Mouse (Mus musculus): ENCODE measurements around the gene Best1. TPM values are rescaled to one million over a fixed set of nuclear protein-coding genes. Genes with fewer than 3 reads are reported as not detected.

Gene Best1
- polyA plus RNA-seq, 1 experiment from 2014 or later, result 0.17 TPM

DNA sequence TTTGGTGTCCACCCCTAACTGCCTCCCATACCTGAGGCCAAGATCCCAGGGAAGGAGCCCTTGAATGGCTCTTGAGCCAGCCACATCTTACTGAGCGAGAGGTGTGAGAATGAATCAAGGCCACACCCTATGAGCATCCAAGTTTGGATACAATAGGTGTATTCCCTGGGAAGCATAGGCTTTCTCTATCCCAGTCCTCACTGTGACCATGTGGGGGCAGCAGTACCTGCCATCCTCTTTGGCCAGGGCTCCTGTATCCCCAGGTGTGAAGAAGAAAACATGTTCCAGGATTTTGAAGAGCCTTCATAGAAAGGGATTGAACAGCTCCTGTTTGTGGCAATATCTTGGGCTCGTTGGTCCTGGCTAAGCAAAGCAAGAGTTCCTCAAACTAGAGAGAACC is 38.2 kb upstream of the Best1 start:
- WGBS (ENCODE audit: insufficient replicate concordance), result 69% methylated on average over 2 of the region's 2 CpGs
- peaks cover 40% of the 10 kb centered on the region for H3K36me3 ChIP-seq
- ATAC-seq, result no peak

DNA sequence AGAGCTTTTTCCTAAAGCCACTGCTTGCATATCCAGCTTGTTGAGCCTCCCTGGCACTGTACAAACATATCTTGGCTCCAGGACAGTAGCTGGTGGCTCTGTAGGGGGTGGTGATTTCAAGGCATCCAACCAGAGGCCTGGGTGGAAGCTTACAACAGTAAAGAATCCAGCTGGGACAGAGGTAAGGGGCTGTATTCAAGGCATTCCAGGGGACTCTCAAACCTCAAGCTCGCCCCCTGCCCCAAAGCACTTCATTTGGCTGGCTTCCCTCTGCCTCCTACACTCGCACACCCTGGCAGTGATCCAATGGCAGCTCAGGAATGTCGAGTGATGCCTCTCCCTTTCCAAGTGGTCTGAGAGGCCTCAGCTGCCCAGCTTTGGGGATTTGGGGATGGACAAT is 37.5 kb upstream of the Best1 start:
- Histone ChIP-seq H3K9me3 (replicated peaks) (no peaks in the 10 kb centered on the region), H3K4me1 (peaks cover 70% of the 10 kb centered on the region), H3K27me3 (replicated peaks) (peaks cover 17% of the 10 kb centered on the region), H3K36me3 (peaks cover 47% of the 10 kb centered on the region), H3K4me3 (no peak overlapping the region), H3K27ac (no peak overlapping the region), H3K4me2 (no peak overlapping the region), H3K9ac (no peak overlapping the region)
- ATAC-seq, result no peak
- 53% methylated on average over 3 of the region's 3 CpGs for WGBS (ENCODE audit: insufficient replicate concordance)

More for the DNA sequence above, 38.2 kb upstream of the Best1 start:
- H3K9me3 ChIP-seq (replicated peaks), result no peaks in the 10 kb centered on the region
- H3K4me1 ChIP-seq, result peaks cover 71% of the 10 kb centered on the region
- H3K27ac ChIP-seq, result no peak overlapping the region
- no peak overlapping the region for H3K4me2 ChIP-seq
- H3K9ac ChIP-seq, result no peak overlapping the region
- H3K27me3 ChIP-seq (replicated peaks), result peaks cover 17% of the 10 kb centered on the region
- no peak overlapping the region for H3K4me3 ChIP-seq

DNA sequence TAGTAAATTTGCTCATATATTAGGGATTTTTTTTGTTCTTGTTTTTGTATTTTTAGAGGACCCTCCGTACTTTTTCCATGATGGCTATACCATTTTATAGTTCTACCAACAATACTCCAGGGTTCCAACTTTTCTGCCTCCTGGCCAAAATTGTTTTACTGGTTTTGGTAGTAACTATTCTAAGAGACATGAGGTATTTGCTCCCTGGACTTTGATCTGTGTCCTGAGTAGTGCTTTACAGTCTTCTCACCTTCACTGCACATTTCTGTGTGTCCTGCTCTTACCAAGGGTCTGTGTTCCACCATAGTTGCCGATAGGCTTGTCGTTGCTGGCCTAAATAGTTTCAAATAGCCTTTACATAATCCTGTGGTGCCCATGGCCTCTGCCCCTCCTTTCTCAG is 36.9 kb upstream of the Best1 start:
- Histone ChIP-seq H3K9ac (no peak overlapping the region), H3K4me3 (no peak overlapping the region), H3K27me3 (replicated peaks) (peaks cover 17% of the 10 kb centered on the region), H3K36me3 (peaks cover 52% of the 10 kb centered on the region), H3K4me1 (peaks cover 64% of the 10 kb centered on the region), H3K4me2 (no peak overlapping the region), H3K9me3 (replicated peaks) (no peaks in the 10 kb centered on the region), H3K27ac (no peak overlapping the region)
- no peak for ATAC-seq
- 86% methylated on average over 3 of the region's 3 CpGs for WGBS (ENCODE audit: insufficient replicate concordance)

DNA sequence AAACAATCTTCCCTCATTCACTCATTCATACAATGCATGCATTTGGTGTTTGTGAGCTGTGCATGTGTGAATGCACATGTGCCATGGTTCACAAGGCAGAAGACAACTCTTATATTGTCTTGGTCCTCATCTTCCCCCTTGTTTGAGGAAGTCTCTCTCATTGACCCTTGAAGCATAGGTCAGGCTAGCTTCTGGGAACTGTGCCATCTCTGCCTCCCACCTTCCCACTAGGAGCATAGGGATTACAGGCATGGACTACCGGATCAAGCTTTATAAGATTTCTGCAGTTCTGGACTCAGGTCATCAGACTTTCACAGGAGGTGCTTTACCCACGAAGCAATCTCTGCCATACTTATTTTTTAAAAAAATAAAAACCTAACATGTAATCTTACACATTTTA is 36.1 kb upstream of the Best1 start:
- WGBS (ENCODE audit: insufficient replicate concordance), result 72% methylated on average over 2 of the region's 2 CpGs
- no peak overlapping the region for H3K9ac ChIP-seq
- H3K9me3 ChIP-seq (replicated peaks), result no peaks in the 10 kb centered on the region
- no peak overlapping the region for H3K4me2 ChIP-seq
- H3K4me1 ChIP-seq, result peaks cover 56% of the 10 kb centered on the region
- no peak for ATAC-seq
- peaks cover 17% of the 10 kb centered on the region for H3K27me3 ChIP-seq (replicated peaks)
- no peak overlapping the region for H3K4me3 ChIP-seq
- peaks cover 61% of the 10 kb centered on the region for H3K36me3 ChIP-seq
- H3K27ac ChIP-seq, result no peak overlapping the region

DNA sequence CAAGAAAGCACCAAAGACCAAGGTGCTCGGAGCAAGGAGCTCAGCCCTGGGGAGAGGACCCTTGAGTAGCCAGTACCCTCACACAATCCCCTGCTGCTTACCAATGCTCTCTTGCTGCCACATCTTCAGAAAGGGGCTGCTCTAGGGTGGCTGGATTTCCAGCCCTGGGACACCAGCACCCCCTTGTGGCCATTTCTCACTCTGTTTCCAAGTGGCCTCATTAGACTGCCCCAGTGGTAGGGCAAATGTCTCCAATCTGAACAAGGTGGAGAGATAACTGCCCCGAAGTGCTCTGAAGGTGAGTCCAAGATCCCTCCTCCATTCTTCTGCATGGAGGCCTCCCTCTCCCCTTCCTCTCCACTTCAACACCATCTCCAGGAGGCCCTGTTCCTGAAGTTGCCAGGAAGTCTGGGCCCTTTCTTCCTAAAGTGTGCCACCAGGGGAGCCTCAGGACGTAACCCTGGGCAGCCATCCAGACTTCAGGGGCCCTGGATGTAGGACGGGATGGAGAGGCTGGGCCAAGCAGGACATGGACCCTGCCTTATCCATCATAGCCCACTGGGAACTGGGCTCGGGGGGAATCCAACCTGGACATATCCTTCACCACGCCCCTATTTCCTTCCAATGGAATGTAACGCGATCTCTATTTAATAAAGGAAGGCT is 33.5 kb upstream of the Best1 start:
- H3K9ac ChIP-seq, result no peak overlapping the region
- H3K4me3 ChIP-seq, result no peak overlapping the region
- peaks cover 87% of the 10 kb centered on the region for H3K36me3 ChIP-seq
- no peak overlapping the region for H3K27ac ChIP-seq
- H3K27me3 ChIP-seq (replicated peaks), result no peaks in the 10 kb centered on the region
- peaks cover 37% of the 10 kb centered on the region for H3K4me1 ChIP-seq
- H3K9me3 ChIP-seq (replicated peaks), result no peaks in the 10 kb centered on the region
- ATAC-seq, result peak; percentile 62
- H3K4me2 ChIP-seq, result no peak overlapping the region
- 64% methylated on average over 8 of the region's 8 CpGs for WGBS (ENCODE audit: insufficient replicate concordance)

DNA sequence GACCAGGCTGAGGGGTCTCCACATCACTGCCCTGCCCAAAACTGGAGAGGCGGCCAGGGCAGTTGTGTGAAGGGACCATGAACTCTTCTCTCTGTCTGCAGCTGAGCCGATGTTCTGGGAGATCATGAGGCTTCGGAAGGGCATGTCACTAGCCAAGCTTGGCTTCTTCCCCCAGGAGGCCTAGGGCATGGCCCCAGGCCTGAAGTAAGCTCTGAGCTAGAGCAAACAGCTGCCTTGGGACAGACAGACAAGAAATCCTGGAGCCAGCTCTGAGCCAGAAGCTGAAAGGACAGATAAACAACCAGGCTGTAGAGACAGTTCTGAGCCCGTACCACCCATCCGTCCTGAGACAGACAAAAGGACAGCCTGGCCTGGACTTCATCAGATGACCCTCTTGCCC is 32.9 kb upstream of the Best1 start:
- peaks cover 92% of the 10 kb centered on the region for H3K36me3 ChIP-seq
- no peaks in the 10 kb centered on the region for H3K27me3 ChIP-seq (replicated peaks)
- H3K9me3 ChIP-seq (replicated peaks), result no peaks in the 10 kb centered on the region
- H3K4me3 ChIP-seq, result no peak overlapping the region
- no peak overlapping the region for H3K9ac ChIP-seq
- H3K4me1 ChIP-seq, result peaks cover 37% of the 10 kb centered on the region
- H3K27ac ChIP-seq, result no peak overlapping the region
- no peak for ATAC-seq
- H3K4me2 ChIP-seq, result no peak overlapping the region
- WGBS (ENCODE audit: insufficient replicate concordance), result 82% methylated on average over 5 of the region's 5 CpGs

DNA sequence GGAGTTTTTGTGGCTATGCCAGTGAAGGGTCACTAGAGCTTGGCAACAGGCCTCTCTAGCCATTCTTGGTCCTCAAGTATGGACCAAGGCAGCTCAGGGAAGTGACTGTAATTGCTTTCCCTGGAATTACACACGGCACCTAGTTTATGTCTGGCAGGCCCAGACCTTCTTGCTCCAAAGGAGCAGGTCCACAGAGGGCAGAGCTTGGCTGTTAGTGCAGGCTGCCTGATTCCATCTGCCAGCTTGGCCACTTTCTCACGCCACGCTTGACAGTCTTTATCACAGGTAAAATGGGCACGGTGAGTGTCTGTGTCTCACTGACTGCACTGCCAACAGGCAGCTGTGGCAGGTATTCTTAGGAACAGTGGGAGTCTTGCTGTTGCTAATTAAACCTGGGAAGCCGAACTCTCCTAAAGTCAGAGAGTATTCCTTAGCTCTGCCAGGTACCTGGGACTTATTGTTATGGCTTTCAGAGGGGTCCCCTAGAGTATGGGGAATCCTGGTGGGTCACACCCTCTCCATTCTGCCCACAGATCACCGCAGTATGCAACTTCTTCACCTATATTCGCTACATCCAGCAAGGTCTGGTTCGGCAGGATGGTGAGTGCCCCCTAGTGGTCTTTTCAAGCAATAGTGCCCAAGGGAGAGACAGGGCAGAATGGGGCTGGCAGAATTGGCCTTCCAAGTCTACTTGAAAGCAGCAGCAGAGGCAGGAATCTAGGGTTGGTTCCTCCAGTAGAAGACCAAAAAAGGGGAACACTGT is 32.0 kb upstream of the Best1 start:
- Histone ChIP-seq H3K4me1 (peaks cover 33% of the 10 kb centered on the region), H3K27ac (peak overlapping the region; percentile 18; the same call in 1 of the 2 replicates), H3K9me3 (replicated peaks) (no peaks in the 10 kb centered on the region), H3K4me3 (no peak overlapping the region), H3K4me2 (no peak overlapping the region), H3K27me3 (replicated peaks) (no peaks in the 10 kb centered on the region), H3K36me3 (peaks cover 98% of the 10 kb centered on the region), H3K9ac (no peak overlapping the region)
- peak; percentile 45 for ATAC-seq
- 41% methylated on average over 8 of the region's 8 CpGs for WGBS (ENCODE audit: insufficient replicate concordance)

DNA sequence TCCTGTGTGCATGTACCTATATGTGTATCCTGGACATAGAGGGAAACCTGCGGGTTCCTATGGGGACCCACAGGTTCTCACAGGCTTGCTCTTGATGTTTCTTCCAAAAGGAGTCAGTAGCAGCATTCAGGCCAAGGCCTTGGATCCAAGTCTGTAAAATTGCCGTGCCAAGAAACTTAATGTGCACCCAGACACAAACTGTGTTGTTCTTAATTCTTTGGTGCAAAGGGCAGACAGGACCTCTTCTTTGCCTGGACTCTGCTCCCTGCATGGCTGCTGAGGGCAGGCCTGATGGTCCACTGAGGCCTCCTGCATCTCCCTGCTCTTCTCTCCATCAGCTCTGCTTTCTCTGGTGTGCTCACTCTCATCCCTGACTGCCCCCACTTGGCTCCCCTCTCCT is 28.3 kb upstream of the Best1 start:
- peaks cover 24% of the 10 kb centered on the region for H3K4me1 ChIP-seq
- no peak overlapping the region for H3K4me3 ChIP-seq
- no peaks in the 10 kb centered on the region for H3K9me3 ChIP-seq (replicated peaks)
- H3K36me3 ChIP-seq, result peaks cover 100% of the 10 kb centered on the region
- H3K4me2 ChIP-seq, result no peak overlapping the region
- ATAC-seq, result no peak
- H3K9ac ChIP-seq, result no peak overlapping the region
- 86% methylated on average over 2 of the region's 2 CpGs for WGBS (ENCODE audit: insufficient replicate concordance)
- H3K27me3 ChIP-seq (replicated peaks), result no peaks in the 10 kb centered on the region
- no peak overlapping the region for H3K27ac ChIP-seq

DNA sequence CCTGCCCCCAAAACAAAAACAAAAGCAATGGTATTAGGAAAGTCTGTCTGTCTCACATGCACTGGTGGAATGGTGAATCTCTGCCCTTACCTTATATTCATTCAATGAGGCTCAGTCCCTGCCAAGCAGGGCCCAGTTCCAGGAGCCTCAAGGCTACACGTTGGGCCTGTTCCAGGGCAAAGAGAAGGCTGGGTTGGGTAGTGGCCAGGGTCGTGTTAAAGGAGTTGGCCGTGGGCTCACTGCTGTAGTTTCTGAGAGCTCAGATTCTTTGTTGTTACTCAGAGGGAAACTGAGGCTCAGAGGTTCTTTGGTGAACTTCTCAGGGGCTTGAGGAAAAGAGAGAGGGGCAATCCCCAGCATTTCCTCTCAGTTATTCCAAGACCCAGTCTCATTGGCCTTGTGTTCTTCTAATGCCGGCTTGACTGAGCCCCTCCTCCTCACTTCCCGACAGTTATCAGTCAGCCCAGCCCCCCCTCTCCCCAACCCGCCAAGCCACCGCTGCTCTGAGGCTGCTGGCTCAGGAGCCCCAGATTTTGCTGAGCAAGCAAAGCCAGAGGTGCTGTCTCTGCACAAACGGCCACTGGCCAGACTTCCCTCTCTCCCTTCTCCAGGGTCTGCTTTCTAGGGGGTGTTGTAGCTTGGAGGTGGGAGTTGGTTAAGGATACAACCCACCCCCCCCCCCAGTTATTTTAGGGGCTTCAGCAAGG is 23.9 kb upstream of the Best1 start:
- peak overlapping the region; percentile 23 for H3K4me2 ChIP-seq
- peak; percentile 30; the same call in 1 of the 2 replicates for ATAC-seq
- no peaks in the 10 kb centered on the region for H3K27me3 ChIP-seq (replicated peaks)
- H3K4me1 ChIP-seq, result peaks cover 63% of the 10 kb centered on the region
- peak overlapping the region; percentile 29; the same call in 1 of the 2 replicates for H3K9ac ChIP-seq
- 16% methylated on average over 8 of the region's 8 CpGs for WGBS (ENCODE audit: insufficient replicate concordance)
- peak overlapping the region; percentile 67 for H3K27ac ChIP-seq
- no peaks in the 10 kb centered on the region for H3K9me3 ChIP-seq (replicated peaks)
- peaks cover 99% of the 10 kb centered on the region for H3K36me3 ChIP-seq
- no peak overlapping the region for H3K4me3 ChIP-seq

DNA sequence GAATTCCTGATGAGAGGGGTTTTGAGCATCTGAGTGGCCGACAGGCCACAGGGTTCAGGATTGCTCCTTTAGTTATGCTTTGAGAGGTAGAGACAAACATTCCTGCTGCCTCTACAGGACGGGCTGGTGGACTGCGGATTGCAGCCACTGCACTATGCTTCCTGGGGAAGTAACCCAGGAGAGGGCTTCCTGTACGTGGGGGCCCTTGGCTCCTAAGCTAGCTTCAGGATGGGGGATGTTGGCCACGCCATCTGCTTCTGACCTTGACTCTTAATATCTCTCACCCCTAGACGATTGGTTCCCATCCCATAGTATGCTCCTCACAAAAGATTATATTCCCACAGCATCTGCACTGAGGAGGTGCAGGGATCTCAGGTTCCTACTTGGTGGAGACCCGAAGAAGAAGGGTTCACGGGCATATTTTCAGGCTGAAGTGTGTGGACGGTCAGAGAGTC is 21.9 kb upstream of the Best1 start:
- Histone ChIP-seq H3K4me1 (peaks cover 82% of the 10 kb centered on the region), H3K4me3 (no peak overlapping the region), H3K36me3 (peaks cover 98% of the 10 kb centered on the region), H3K27ac (peak overlapping the region; percentile 53), H3K4me2 (peak overlapping the region; percentile 28; the same call in 1 of the 2 replicates), H3K9ac (peak overlapping the region; percentile 17; the same call in 1 of the 2 replicates), H3K9me3 (replicated peaks) (no peaks in the 10 kb centered on the region), H3K27me3 (replicated peaks) (no peaks in the 10 kb centered on the region)
- WGBS (ENCODE audit: insufficient replicate concordance), result 46% methylated on average over 9 of the region's 9 CpGs
- ATAC-seq, result peak; percentile 8; the same call in 1 of the 2 replicates

DNA sequence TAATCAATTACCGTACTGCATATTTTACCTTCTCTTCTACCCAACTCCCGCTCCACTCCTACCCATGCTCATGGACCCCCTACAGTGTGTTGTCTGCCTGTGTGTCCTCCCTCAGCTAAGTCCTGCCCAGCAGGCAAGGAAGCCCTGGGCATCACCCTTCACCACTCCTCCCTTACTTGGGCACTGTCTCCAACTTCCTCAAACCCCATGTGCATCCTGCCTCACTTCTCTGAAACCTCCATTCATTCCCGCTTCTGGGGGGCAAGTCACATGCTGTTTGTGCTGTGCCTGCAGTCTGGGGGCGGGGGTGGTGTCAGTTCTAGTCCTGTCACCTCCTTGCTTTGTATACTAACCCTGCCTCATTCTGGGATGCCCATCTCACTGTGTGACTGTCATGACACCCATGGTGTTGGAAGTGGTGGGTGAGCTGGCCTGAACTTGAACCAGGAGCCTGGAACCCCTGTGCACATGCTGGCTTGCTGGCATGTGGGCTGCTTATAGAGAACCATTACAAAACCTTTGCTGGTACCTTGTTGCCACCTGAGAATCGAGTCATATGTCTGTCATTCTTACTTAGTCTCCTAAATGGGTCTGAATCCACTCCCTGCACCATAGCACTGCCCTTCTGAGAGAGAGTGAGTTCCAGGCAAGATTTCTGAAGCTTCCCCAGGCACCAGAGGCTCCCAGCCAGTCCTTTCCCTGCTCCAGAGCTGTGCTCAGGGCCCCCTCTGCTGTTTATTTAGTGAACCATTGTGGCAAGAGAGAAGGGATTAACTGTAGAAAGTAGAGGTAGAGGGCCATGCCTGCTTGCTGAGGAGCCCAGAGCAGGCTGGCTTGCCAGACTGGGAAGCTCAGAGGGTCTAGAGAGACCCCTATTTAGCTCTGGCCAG is 21.2 kb upstream of the Best1 start:
- ATAC-seq, result no peak
- WGBS (ENCODE audit: insufficient replicate concordance), result 68% methylated on average over 5 of the region's 5 CpGs
- peaks cover 94% of the 10 kb centered on the region for H3K36me3 ChIP-seq
- peak overlapping the region; percentile 53 for H3K27ac ChIP-seq
- peaks cover 86% of the 10 kb centered on the region for H3K4me1 ChIP-seq
- H3K4me2 ChIP-seq, result peak overlapping the region; percentile 28
- peak overlapping the region; percentile 17; the same call in 1 of the 2 replicates for H3K9ac ChIP-seq
- H3K27me3 ChIP-seq (replicated peaks), result no peaks in the 10 kb centered on the region
- no peak overlapping the region for H3K4me3 ChIP-seq
- H3K9me3 ChIP-seq (replicated peaks), result no peaks in the 10 kb centered on the region

Measured in liver, embryonic 12.5 days (tissue).